Mouse (Mus musculus) induced T-regulatory cell, adult 2 months (primary cell): ENCODE data around the gene Tmem205.

ENCODE experiments used
- DNase-seq: peaks from one replicate; pipeline ENCODE4 v3.0.0-alpha.2; 2012; ENCODE audit warnings: low read depth

Gene Tmem205

GRCm38 (mm10) chr9:21944267-21944666 lies 16.9 kb upstream of the Tmem205 start:
- no peak for DNase-seq

GRCm38 (mm10) chr9:21943638-21944037 lies 16.3 kb upstream of the Tmem205 start:
- DNase-seq, result no peak

DNA sequence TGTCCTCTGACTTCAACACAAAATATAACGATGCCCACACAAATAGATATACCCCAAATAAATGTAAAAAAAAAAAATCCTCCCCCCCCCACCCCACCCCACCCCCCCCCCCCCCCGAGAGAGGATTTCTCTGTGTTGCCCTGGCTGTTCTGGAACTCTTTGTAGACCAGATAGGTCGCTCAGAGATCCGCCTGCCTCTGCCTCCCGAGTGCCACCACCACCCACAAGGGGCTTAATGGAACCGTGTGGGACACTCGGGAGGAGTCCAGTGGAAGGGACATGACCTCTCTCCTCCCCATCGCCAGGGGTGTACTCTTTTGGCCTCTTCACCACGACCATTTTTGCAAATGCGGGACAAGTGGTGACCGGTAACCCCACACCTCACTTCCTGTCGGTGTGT lies 15.7 kb upstream of the Tmem205 start:
- DNase-seq, result no peak

DNA sequence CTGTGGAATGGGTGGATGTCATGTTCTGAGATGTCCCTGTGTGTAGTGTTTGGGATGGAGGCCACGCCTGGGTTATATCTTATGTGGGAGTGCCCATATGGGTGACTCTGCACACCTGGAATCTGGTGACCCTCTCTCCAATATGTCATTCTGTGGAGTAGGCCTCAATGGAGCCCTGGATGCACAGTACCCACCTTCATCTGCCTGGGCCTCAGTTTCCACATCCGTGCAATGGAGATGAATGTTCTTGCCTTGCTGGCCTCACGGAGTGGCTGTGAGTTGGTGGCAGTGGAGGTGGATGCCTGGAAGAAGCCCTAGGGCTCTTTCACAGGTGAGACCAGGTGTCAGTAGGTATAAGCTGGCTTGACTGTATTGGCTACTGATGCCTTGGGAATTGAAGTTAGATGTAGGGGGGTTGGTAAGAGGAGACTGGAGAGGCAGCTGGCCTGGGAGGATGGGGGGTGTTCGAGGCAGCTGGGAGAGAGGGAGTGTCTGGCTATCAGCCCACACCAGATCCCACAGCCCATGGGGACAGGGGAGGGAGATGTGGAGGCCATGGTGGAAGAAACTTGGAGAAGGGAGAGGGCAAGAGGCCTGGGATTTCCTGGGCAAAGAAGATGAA lies 11.0 kb upstream of the Tmem205 start:
- no peak for DNase-seq

DNA sequence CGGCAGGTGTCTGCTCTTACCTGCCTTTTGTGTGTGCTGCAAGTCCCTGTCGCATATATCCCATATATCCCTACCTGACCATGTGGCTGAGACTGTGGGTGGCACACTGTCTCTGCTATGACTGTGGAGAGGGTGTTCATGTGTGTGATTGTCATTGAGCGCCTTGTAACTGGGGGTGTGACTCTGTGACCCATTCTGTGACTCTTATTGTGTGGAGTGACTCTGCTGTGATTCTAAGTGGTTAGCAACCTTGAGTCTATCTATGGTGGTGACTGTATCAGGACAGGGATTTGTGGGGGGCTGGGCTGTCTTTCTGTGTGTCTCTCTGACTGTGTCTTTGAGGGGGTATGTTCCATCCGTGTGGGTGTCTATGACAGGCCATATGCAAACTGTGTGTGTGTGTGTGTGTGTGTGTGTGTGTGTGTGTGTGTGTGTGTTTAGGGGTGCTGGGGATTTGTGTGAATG lies 10.4 kb upstream of the Tmem205 start:
- DNase-seq, result no peak

DNA sequence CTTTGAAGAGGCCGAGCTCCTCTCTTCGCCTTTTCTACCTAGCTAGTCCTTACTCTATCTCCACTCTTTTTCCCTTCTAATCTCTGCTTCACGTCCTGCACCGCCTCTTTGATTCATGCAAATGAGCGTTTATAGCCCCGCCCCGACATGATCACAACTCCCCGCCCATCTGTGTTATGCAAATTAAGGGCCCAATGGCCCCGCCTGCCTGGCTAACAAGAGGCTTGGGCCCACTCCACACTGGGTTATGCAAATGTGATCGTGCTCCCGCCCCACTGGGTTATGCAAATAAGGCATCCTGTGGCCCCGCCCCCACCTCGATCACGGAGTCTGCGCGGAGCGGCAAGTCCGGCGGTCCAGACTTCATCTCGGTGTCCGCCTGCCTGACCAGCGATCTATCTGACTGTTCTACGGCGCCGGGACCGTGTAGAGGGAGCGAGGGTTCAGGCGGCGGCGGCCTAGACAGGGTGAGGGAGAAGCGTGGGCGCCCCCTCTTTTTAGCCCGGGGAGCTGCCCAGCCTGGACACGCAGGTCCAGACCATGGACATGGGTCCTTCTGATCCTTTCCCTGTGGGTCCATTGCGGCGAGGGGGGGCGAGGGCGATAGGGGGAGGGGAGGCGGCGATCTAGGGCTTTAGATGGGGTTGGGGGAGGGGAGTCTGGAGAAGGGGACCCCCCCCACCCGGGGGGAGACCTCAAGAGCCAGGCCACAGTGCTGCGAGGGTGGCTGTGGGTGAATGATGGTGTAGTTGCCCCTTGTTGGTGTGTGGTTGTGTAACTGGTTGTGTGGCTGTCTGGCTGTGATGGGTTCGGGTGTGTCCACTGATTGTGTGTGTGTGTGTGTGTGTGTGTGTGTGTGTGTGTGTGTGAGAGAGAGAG lies 9.6 kb upstream of the Tmem205 start, which contains the start of gene Plppr2:
Gene Plppr2 (plus strand): TSS at position 342 of the 879 bp plus-strand sequence.
- DNase-seq, result peak; percentile 93

GRCm38 (mm10) chr9:21935466-21936131 lies 8.2 kb upstream of the Tmem205 start:
- no peak for DNase-seq

GRCm38 (mm10) chr9:21934021-21934420 lies 6.7 kb upstream of the Tmem205 start:
- DNase-seq, result no peak

- DNase-seq, result no peak
These were observed 5.2 kb upstream of the Tmem205 start for GRCm38 (mm10) chr9:21932445-21933137.

GRCm38 (mm10) chr9:21932006-21932405 lies 4.7 kb upstream of the Tmem205 start:
- no peak for DNase-seq

DNA sequence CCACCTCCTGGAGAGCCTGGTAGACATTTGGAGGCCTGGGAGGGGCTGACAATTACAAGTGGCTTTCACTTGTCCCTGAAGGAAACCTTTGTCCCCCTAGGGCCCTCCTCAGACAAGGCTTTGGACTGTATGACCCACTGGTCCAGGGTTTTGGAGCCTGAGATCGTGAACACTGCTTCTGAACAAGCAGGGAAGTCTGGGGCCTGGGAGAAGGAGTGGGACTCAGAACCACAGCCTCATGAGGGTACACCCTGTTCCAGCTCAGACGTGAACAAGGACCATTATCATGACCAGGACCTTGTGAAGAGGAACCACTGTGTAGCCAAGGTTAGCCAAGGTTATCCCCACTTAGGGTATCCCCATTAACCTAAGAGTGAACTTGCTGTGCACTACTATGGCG lies 1.9 kb upstream of the Tmem205 start:
- no peak for DNase-seq

- no peak for DNase-seq
These were observed 572 bp downstream of the Tmem205 start for GRCm38 (mm10) chr9:21926784-21927183.

DNA sequence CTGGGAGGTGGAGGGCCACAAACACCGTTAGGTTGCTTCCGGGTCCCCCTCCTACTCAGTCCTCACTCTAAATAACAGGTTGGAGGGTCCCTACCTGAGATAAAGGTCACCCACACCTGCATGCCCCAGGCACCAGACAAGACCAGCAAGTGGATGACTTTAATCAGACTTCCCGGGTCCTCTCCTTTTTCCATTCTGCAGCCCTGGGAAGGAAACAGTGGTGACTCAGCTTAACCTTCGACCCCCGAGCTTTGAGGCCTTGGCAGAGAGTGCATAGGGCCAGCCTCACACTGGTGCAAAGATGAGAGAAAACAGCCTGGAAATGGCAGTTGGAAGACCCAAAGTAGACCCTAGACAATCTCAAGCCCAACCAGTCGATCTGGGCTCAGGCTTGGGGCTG lies 1.2 kb downstream of the Tmem205 start:
- DNase-seq, result no peak

DNA sequence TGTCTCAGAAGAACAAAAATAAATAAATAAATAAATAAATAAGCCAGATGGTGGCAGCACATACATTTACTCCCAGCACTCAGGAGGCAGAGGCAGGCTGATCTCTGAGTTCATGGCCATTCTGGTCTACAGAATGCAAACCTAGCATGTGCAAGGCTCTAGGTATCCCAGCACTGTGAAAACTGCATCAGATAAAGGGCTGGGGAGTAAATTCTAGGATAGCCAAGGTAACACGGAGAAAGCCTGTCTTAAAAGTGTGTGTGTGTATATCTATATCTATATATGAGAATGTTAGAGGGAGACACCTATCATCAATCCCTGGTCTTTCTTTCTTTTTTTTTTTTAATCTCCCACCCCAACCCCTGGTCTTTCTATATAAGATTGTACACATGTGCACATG lies 1.9 kb downstream of the Tmem205 start:
- DNase-seq, result no peak

- no peak for DNase-seq
These were observed 2.3 kb downstream of the Tmem205 start for GRCm38 (mm10) chr9:21925034-21925433.

- no peak for DNase-seq
These were observed 3.3 kb downstream of the Tmem205 start for GRCm38 (mm10) chr9:21924099-21924493.

- no peak for DNase-seq
These were observed 3.8 kb downstream of the Tmem205 start for GRCm38 (mm10) chr9:21923490-21924098.

DNA sequence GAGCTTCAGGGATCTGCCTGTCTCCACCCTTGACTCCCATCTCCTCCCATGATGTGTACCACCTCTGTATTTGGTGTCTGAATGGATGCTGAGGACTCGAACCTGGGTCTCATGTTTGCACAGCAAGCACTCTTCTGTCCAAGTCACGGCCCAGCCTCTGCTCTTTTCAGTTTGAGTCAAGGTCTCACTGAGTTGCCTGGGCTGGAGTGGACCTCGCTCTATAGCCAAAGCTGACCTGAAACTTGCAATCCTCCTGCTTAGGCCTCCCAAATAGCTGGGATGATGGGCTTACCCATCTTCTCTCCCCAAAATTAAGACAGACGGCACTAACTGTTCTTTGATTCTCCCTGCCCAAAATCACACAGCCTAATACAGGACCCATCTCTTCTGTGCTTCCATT lies 4.3 kb downstream of the Tmem205 start:
- DNase-seq, result no peak

DNA sequence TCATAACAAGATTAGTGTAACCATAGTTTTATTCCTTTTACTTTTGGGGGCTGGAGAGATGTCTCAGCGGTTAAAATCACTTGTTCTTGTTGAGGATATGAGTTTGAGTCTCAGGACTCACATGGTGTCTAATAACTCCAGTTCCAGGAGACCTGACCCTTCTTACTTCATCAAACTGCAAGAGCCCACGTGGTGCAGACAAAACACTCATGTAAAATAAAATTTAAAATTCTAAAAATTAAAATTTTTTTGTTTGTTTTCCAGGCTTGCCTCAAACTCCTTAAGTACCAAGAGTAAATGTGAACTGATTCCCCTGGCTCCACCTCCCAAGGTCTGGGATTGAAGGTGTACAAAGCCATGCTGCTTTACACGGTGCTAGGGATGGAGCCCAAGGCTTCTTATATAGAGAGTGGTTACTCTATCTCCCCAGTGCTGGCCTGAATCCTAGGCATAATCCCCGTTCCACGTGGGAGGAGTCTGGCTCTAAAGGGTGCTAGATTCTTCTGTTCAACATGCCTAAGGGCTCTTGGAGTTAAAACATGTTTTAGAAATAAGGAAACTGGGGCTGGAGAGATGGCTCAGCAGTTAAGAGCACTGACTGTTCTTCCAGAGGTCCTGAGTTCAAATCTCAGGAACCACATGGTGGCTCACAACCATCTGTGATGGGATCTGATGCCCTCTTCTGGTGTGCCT lies 8.5 kb downstream of the Tmem205 start:
- DNase-seq, result no peak

DNA sequence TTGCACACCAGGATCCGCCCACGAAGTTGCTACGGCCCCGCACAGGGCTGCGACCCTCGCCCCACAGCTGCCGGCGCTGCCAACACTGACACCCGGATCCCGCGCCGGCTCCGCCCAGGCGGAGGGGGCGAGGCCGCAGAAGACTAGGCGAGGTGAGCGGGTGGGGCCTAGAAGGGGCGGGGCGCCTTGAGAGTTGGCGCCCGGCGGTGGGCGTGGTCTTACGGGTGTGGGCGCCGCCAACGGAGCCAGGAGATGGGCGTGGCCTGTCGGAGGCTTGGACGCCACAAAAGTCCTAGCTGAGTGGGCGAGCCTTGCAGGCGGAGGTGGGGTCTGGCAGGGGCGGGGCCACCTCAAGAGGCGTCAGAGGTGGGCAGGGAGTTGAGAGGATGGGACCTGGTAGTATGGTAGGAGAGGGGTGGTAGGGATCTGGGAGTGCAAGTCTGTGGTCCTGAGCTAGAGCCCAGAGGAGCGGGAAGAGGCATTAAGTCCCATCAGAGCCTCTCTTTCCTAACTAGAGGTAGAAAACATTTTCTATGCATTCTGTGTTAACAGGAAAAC lies 9.2 kb downstream of the Tmem205 start, which contains the start of gene Rab3d:
Gene Rab3d (minus strand): TSS at position 158 of the 558 bp plus-strand sequence.
- DNase-seq, result peak; percentile 98
